Mouse (Mus musculus) kidney, embryonic 16.5 days (tissue): ENCODE data around the gene Wdr60. TPM values are rescaled to one million over a fixed set of nuclear protein-coding genes. Genes with fewer than 3 reads are reported as not detected.

Experiments used
- ATAC-seq: fragments of 200-750 bp; cut with Nextera tagmentation; 2 replicates; pipeline ENCODE4 v1.8.0; 2017; ENCODE audit warnings: moderate TSS enrichment; ENCODE audit not compliant: low FRiP score, low TSS enrichment
- H3K27ac ChIP-seq: fragments of 300-500 bp; sonication (generic); 2 replicates; pipeline ENCODE4 v1.5.1; 2014; ENCODE audit warnings: low read length
- H3K27me3 ChIP-seq: fragments of 300-500 bp; sonication (generic); 2 replicates; pipeline ENCODE4 v1.6.1; 2014; ENCODE audit warnings: low read length, control low read depth, mixed read lengths; ENCODE audit not compliant: insufficient read depth
- H3K36me3 ChIP-seq: fragments of 300-500 bp; sonication (generic); 2 replicates; pipeline ENCODE4 v1.6.1; 2014; ENCODE audit warnings: low read length, control low read depth, mixed read lengths; ENCODE audit not compliant: insufficient read depth
- H3K4me1 ChIP-seq: fragments of 300-500 bp; sonication (generic); 2 replicates; pipeline ENCODE4 v1.6.1; 2014; ENCODE audit warnings: low read length, control low read depth, mixed read lengths; ENCODE audit not compliant: insufficient read depth
- H3K4me2 ChIP-seq: fragments of 300-500 bp; sonication (generic); replicated peaks from 2 replicates; pipeline ENCODE4 v1.6.1; 2014; ENCODE audit warnings: low read depth, low read length
- H3K4me3 ChIP-seq: fragments of 300-500 bp; sonication (generic); 2 replicates; pipeline ENCODE4 v1.5.1; 2014; ENCODE audit warnings: mild to moderate bottlenecking, low read length
- H3K9ac ChIP-seq: fragments of 300-500 bp; sonication (generic); replicated peaks from 2 replicates; pipeline ENCODE4 v1.6.1; 2014; ENCODE audit warnings: low read length
- H3K9me3 ChIP-seq: fragments of 300-500 bp; sonication (generic); 2 replicates; pipeline ENCODE4 v1.6.1; 2016; ENCODE audit warnings: low read length, control low read depth
- WGBS: fragments of 180-500 bp; shearing (Covaris S2); extraction: QIAGEN DNeasy Blood & Tissue Kit; methylation state at CpG from one replicate; pipeline ENCODE4 v1.1.7; 2014; 5-methylcytosine and 5-hydroxymethylcytosine counted together
- polyA plus RNA-seq: library from polyadenylated mRNA; unstranded; fragments of >200 nt; fragmentation: Nextera tagmentation; extraction: Ambion mirVana; gene quantifications from 2 replicates; pipeline ENCODE4 v1.2.1, GENCODE M21; 2015

The Wdr60 gene
- polyA plus RNA-seq, 1 experiment from 2014 or later, result 16.5 TPM

DNA sequence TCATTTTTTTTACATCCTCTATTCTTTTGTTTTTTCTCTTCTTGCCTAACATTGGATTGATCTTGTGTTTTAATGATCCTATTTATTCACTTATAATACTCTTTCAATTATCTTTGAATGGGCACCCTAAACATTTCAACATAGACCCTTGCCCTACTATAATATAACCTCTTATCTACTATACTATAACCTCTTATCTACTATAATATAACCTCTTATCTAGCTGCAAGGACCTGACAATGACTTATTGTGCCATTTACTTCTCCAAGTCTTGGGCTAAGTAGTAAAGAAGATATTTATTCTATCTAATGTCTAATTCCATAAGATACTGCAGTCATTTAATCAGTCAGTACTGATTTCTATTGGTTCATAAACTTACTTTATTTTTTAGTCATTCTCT lies 24.5 kb downstream of the Wdr60 start:
- no peak for ATAC-seq
- no peak overlapping the region for H3K4me3 ChIP-seq
- no peaks in the 10 kb centered on the region for H3K27me3 ChIP-seq
- no peak overlapping the region for H3K4me2 ChIP-seq
- H3K9me3 ChIP-seq, result no peaks in the 10 kb centered on the region
- no peak overlapping the region for H3K27ac ChIP-seq
- H3K9ac ChIP-seq, result no peak overlapping the region
- no peaks in the 10 kb centered on the region for H3K4me1 ChIP-seq
- 0 out of 2 replicates have a peak, but pooled peaks cover 4% of the 10 kb centered on the region for H3K36me3 ChIP-seq

DNA sequence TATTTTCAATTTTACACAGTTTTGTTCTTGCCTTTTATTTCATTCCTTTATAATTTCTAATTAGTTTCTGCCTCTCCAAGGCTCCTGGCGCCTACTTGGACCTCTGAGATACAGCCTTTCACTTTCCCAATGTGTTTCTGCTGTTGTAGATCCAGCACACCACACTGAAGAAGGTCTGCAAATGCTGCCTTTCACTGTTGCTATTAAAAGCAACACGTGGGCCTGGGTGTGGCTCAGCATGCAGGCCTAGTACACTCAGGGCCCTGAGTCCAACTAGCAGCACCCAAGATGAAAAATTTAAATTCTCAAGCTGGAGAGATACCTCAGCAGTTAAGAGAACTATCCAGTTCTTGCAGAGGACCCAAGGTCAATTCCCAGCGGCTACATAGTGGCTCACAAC lies 26.2 kb downstream of the Wdr60 start:
- Histone ChIP-seq H3K4me3 (no peak overlapping the region), H3K4me2 (no peak overlapping the region), H3K27me3 (no peaks in the 10 kb centered on the region), H3K4me1 (no peaks in the 10 kb centered on the region), H3K9me3 (no peaks in the 10 kb centered on the region), H3K9ac (no peak overlapping the region), H3K27ac (no peak overlapping the region), H3K36me3 (0 out of 2 replicates have a peak, but pooled peaks cover 4% of the 10 kb centered on the region)
- WGBS, result 82% methylated on average over 3 of the region's 3 CpGs
- no peak for ATAC-seq

DNA sequence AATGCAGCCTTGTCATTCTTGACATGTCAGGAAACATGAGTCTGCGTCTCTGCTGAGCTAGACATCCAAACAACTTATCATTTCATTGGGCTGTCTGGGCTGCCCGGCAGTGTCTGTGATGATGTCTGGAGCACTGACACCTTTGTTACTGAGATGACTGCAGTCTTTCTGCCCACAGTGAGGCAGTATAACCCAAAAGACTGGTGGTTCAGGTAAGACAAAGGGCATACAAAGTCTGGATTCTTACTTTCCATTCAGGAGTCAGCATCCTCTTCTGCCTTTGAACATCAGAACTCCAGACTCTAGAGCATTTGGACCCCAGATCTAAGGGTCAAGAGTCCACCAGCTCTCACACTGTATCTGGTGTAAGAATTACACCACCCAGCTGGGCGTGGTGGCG lies 27.5 kb downstream of the Wdr60 start:
- no peak overlapping the region for H3K9ac ChIP-seq
- ATAC-seq, result no peak
- no peaks in the 10 kb centered on the region for H3K27me3 ChIP-seq
- H3K4me3 ChIP-seq, result no peak overlapping the region
- H3K36me3 ChIP-seq, result no peaks in the 10 kb centered on the region
- no peak overlapping the region for H3K27ac ChIP-seq
- H3K4me1 ChIP-seq, result no peaks in the 10 kb centered on the region
- no peak overlapping the region for H3K4me2 ChIP-seq
- 78% methylated on average over 4 of the region's 4 CpGs for WGBS
- H3K9me3 ChIP-seq, result no peaks in the 10 kb centered on the region

DNA sequence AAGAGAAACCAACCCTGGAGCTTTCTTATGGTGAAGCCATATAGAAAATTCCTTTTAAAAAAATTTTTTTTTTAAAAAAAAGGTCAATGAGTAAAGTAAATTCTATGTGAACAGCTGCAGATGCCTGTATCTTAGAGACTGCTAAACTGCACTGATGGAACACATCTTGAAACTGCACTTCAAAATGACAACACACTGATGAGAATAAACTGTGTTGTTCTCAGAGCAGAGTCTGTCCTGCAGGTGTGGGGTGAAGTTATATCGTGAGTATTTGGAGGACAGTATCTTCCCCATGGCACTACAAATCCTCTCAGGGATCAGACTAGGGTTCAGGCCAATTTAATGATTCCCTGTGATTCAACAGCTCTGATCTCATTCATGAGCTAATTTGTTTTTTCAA lies 30.8 kb downstream of the Wdr60 start:
- no peaks in the 10 kb centered on the region for H3K4me1 ChIP-seq
- H3K36me3 ChIP-seq, result 0 out of 2 replicates have a peak, but pooled peaks cover 2% of the 10 kb centered on the region
- ATAC-seq, result no peak
- H3K27ac ChIP-seq, result no peak overlapping the region
- no peaks in the 10 kb centered on the region for H3K9me3 ChIP-seq
- H3K27me3 ChIP-seq, result no peaks in the 10 kb centered on the region
- H3K4me3 ChIP-seq, result no peak overlapping the region
- H3K4me2 ChIP-seq, result no peak overlapping the region
- H3K9ac ChIP-seq, result no peak overlapping the region
- 89% methylated on average over 1 of the region's 1 CpGs for WGBS

DNA sequence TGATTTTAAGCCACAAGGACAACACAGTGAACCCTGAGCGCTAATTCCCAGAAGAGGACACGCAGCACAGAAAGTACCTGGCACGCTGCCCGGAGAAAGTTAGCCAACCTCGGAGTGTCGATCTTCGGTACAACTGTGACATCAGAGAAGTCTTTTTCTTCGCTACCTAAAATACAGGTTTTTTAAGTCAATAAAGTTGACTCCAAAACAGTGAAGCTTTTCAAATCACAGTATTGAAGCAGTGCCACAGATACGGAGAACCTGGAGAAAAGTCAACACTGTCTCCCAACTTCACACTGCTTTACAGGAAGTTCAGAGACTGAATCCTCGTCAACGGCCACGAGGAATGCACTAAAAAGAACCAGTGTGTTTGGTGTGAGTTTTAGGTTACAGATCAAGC lies 31.2 kb downstream of the Wdr60 start:
- no peaks in the 10 kb centered on the region for H3K9me3 ChIP-seq
- H3K4me3 ChIP-seq, result no peak overlapping the region
- no peaks in the 10 kb centered on the region for H3K4me1 ChIP-seq
- H3K27me3 ChIP-seq, result no peaks in the 10 kb centered on the region
- no peak overlapping the region for H3K27ac ChIP-seq
- H3K4me2 ChIP-seq, result no peak overlapping the region
- 0 out of 2 replicates have a peak, but pooled peaks cover 5% of the 10 kb centered on the region for H3K36me3 ChIP-seq
- no peak for ATAC-seq
- no peak overlapping the region for H3K9ac ChIP-seq
- 49% methylated on average over 12 of the region's 12 CpGs for WGBS

DNA sequence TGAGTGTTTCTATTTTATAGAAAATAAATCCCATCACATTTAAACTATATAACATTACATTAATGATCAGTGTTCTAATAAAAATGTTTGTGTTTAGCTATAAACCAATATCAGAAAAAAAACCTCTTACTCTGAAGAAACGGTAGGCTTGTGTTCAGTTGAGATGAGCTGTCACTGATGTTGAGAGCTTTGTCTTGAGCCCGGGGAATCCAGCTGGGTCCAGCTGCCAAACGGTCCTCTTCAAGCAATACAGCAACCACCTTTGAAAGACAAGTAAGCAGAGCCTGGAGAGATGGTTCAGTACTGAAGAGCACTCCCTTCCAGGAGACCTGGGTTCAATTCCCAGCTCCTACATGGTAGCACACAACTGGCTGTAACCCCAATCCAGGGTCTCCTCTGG lies 33.4 kb downstream of the Wdr60 start:
- H3K9ac ChIP-seq, result no peak overlapping the region
- H3K9me3 ChIP-seq, result no peaks in the 10 kb centered on the region
- no peaks in the 10 kb centered on the region for H3K27me3 ChIP-seq
- H3K27ac ChIP-seq, result no peak overlapping the region
- H3K4me3 ChIP-seq, result no peak overlapping the region
- H3K36me3 ChIP-seq, result peaks cover 17% of the 10 kb centered on the region; the same call in 1 of the 2 replicates
- WGBS, result 86% methylated on average over 3 of the region's 3 CpGs
- no peak for ATAC-seq
- H3K4me2 ChIP-seq, result no peak overlapping the region
- no peaks in the 10 kb centered on the region for H3K4me1 ChIP-seq

DNA sequence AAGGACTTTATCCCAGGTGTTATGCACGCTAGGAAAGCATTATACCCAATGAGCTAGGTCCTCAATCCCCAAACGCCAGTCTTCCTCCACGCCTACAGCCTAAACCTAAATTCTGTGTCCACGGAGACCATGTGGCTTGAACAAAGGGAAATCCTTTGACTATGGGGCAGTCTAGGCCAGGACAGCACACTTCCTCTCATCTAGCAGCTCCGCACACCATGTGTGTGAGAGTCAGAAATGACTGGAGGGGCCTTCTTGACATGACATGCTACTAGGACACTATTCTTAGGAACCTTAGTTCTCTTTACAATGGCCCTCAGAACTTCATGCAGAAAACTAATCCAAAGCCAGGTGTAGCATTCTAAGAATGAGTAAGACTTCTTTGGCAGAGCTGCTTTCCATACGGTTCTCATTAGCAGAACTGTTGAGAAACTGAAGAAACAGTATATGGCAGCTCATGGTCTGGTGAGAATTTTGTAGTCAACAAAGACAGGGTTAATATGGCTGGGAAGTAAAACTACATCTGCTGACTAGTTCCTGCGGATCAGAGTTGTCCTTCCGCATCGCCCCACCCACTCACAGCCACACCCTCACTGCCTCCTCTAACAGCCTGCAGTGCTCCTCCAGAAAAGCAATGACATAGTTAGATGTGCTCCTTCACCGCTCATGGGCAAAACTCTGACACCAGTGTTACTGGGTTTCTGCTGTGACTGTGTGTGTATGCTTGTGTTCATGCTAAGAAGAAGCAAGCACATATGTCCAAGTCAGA lies 36.3 kb downstream of the Wdr60 start:
- Histone ChIP-seq H3K27me3 (no peaks in the 10 kb centered on the region), H3K36me3 (peaks cover 26% of the 10 kb centered on the region), H3K4me1 (no peaks in the 10 kb centered on the region), H3K4me2 (no peak overlapping the region), H3K4me3 (no peak overlapping the region), H3K9me3 (no peaks in the 10 kb centered on the region), H3K9ac (no peak overlapping the region), H3K27ac (no peak overlapping the region)
- WGBS, result 86% methylated on average over 10 of the region's 10 CpGs
- no peak for ATAC-seq

DNA sequence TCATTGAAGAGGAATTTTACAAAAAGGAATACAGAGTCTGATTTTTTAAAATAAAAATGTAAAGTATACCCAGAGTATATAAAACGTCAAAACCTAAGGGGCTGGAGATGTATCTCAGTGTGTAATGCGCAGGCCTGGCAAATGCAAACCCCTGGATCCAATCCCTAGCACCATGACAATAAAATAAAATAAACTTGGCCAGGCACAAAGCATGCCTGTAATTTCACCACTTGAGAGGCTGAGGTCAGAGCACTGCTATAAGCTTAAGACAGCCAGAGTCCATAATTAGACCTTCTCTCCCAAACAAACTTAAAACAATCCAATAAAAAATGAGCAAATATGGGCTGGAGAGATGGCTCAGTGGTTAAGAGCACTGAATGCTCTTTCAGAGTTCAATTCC lies 39.7 kb downstream of the Wdr60 start:
- Histone ChIP-seq H3K36me3 (peaks cover 29% of the 10 kb centered on the region), H3K4me1 (no peaks in the 10 kb centered on the region), H3K4me2 (no peak overlapping the region), H3K27ac (no peak overlapping the region), H3K27me3 (no peaks in the 10 kb centered on the region), H3K9me3 (no peaks in the 10 kb centered on the region), H3K9ac (no peak overlapping the region), H3K4me3 (no peak overlapping the region)
- no peak for ATAC-seq
- 92% methylated on average over 2 of the region's 2 CpGs for WGBS

DNA sequence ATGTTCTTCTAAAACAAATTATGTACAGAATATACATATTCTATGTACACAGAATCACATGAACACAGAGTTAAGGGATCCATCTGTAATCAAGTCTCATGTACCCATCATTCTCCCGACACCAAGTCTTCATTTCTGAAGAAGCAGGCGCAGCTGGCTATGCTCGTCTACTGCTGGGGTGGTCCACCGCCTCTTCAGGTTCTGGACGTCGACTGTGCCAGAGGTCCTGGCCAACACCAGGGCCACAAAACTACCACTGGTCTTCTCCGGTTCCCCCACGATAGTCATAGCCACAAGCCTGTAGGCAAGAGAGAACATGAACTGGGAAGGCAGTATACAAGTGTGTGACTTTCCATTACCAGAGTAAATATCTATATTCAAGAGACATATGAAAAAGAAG lies 55.3 kb downstream of the Wdr60 start:
- no peak overlapping the region for H3K9ac ChIP-seq
- no peak for ATAC-seq
- no peak overlapping the region for H3K27ac ChIP-seq
- H3K9me3 ChIP-seq, result no peaks in the 10 kb centered on the region
- H3K36me3 ChIP-seq, result peaks cover 15% of the 10 kb centered on the region; the same call in 1 of the 2 replicates
- H3K4me1 ChIP-seq, result no peaks in the 10 kb centered on the region
- WGBS, result 92% methylated on average over 8 of the region's 8 CpGs
- H3K4me2 ChIP-seq, result no peak overlapping the region
- H3K4me3 ChIP-seq, result no peak overlapping the region
- H3K27me3 ChIP-seq, result no peaks in the 10 kb centered on the region

DNA sequence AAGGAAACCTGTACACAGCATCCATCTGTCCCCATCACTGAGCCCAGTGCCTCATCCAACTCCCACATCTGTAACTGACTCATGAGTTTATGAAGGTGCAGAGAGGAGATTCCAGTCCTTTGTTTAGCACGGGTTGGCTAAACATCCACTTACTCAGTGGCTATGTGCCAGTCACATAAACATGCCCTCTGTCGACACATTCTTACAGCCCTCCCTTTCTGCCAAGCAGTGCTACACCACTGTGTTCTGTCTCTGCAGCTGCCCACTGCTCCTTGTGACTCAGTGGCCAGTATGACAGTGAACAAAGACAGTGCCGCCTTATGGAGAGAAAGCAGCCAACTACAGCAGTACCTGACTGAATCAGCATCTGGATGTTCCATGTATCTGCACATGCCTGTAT lies 57.1 kb downstream of the Wdr60 start:
- Histone ChIP-seq H3K9me3 (no peaks in the 10 kb centered on the region), H3K27me3 (no peaks in the 10 kb centered on the region), H3K4me1 (no peaks in the 10 kb centered on the region), H3K4me3 (no peak overlapping the region), H3K36me3 (peaks cover 10% of the 10 kb centered on the region; the same call in 1 of the 2 replicates), H3K9ac (no peak overlapping the region), H3K4me2 (no peak overlapping the region), H3K27ac (no peak overlapping the region)
- no peak for ATAC-seq
- 83% methylated on average over 3 of the region's 3 CpGs for WGBS
